Mouse (Mus musculus) embryonic facial prominence, embryonic 11.5 days (tissue): ENCODE data around the gene Bpifb4. TPM values are rescaled to one million over a fixed set of nuclear protein-coding genes. Genes with fewer than 3 reads are reported as not detected.

Experiments
- ATAC-seq: fragments of 200-750 bp; cut with Nextera tagmentation; replicated peaks from 2 replicates; pipeline ENCODE4 v1.8.0; 2017; ENCODE audit warnings: low read depth; ENCODE audit not compliant: insufficient number of reproducible peaks, low FRiP score, low TSS enrichment
- DNase-seq: peaks from one replicate; pipeline ENCODE4 v3.0.0-alpha.2; 2015; ENCODE audit warnings: low spot score
- H3K27ac ChIP-seq: fragments of 300-500 bp; sonication (generic); replicated peaks from 2 replicates; pipeline ENCODE4 v1.5.1; 2014; ENCODE audit warnings: mild to moderate bottlenecking, low read depth, low read length, control low read depth
- H3K27me3 ChIP-seq: fragments of 300-500 bp; sonication (generic); 2 replicates; pipeline ENCODE4 v1.6.1; 2014; ENCODE audit warnings: mild to moderate bottlenecking, low read length, moderate library complexity, mixed read lengths; ENCODE audit not compliant: control insufficient read depth, insufficient read depth
- H3K36me3 ChIP-seq: fragments of 300-500 bp; sonication (generic); replicated peaks from 2 replicates; pipeline ENCODE4 v1.6.1; 2014; ENCODE audit warnings: low read depth, mild to moderate bottlenecking, low read length, moderate library complexity, mixed read lengths; ENCODE audit not compliant: control insufficient read depth, insufficient read depth
- H3K4me1 ChIP-seq: fragments of 300-500 bp; sonication (generic); 2 replicates; pipeline ENCODE4 v1.6.1; 2014; ENCODE audit warnings: low read length, mixed read lengths; ENCODE audit not compliant: control insufficient read depth, insufficient read depth
- H3K4me2 ChIP-seq: fragments of 300-500 bp; sonication (generic); 2 replicates; pipeline ENCODE4 v1.6.1; 2014; ENCODE audit warnings: low read depth, mild to moderate bottlenecking, control low read depth, low read length, moderate library complexity
- H3K4me3 ChIP-seq: fragments of 300-500 bp; sonication (generic); 2 replicates; pipeline ENCODE4 v1.5.1; 2014; ENCODE audit warnings: low read depth, low read length, control low read depth
- H3K9ac ChIP-seq: fragments of 300-500 bp; sonication (generic); replicated peaks from 2 replicates; pipeline ENCODE4 v1.6.1; 2014; ENCODE audit warnings: mild to moderate bottlenecking, control low read depth, low read length
- H3K9me3 ChIP-seq: fragments of 300-500 bp; sonication (generic); replicated peaks from 2 replicates; pipeline ENCODE4 v1.6.1; 2016; ENCODE audit warnings: mild to moderate bottlenecking, low read length, inconsistent platforms, mixed read lengths; ENCODE audit not compliant: control insufficient read depth
- WGBS: fragments of 180-500 bp; shearing (Covaris S2); extraction: QIAGEN DNeasy Blood & Tissue Kit; methylation state at CpG from one replicate; pipeline ENCODE4 v1.1.7; 2014; 5-methylcytosine and 5-hydroxymethylcytosine counted together
- polyA plus RNA-seq: library from polyadenylated mRNA; unstranded; fragments of >200 nt; fragmentation: Nextera tagmentation; extraction: Ambion mirVana; gene quantifications from 2 replicates; pipeline ENCODE4 v1.2.1, GENCODE M21; 2014

Bpifb4 gene
- polyA plus RNA-seq, 1 experiment from 2014 or later = not detected

DNA sequence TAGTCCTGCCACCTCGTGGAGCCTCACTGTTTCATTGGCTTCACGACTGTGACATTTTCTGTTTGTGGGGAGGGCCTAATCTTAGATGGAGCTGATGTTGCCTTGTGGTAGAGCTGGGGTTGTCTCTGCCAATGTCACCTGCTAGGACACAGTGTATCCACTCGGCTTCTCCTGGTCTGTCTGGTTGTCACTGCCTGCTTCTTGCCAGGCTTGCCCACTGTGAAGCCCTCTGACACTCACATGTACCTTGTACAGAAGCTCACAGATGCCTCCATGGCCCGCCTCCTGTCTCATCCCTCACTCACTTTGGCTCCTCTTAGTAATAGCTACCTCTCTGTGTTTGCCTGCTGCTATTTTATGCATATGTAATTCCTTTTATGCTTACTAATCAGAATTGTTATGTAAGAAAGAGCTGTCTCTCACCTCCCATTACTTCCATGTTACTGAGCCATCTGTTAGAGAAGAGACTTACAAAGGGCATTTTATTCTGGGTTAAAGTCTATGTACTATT lies 24.9 kb downstream of the Bpifb4 start:
- Histone ChIP-seq H3K9me3 (no peaks in the 10 kb centered on the region), H3K4me2 (no peak overlapping the region), H3K4me3 (no peak overlapping the region), H3K27me3 (no peaks in the 10 kb centered on the region), H3K9ac (no peak overlapping the region), H3K36me3 (no peaks in the 10 kb centered on the region), H3K27ac (no peak overlapping the region), H3K4me1 (no peaks in the 10 kb centered on the region)
- ATAC-seq (no peak), DNase-seq (no peak)
- 72% methylated on average over 4 of the region's 4 CpGs for WGBS

DNA sequence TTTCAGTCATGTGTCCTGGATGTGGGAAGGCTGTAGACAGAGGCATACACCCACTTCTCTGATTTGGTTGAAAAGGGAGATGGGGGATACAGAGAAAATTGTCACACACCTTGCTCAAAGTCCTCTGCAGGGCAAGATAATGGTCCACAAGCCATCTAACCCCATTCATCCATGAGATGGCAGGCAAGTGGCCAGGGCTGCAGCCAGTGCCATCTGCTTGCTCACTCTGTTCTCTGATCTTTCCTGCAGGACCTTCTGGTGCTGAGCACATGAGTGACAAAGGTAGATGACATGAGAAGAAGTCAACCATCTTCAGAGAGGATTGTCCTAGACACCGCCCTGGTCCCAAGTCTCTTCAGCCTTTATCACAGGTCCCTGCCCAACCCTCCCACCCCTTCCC lies 25.3 kb downstream of the Bpifb4 start:
- no peaks in the 10 kb centered on the region for H3K4me1 ChIP-seq
- H3K4me3 ChIP-seq = no peak overlapping the region
- no peak overlapping the region for H3K4me2 ChIP-seq
- H3K36me3 ChIP-seq = no peaks in the 10 kb centered on the region
- H3K9me3 ChIP-seq = no peaks in the 10 kb centered on the region
- no peak overlapping the region for H3K9ac ChIP-seq
- DNase-seq = no peak
- 93% methylated on average over 1 of the region's 1 CpGs for WGBS
- no peaks in the 10 kb centered on the region for H3K27me3 ChIP-seq
- ATAC-seq = no peak
- no peak overlapping the region for H3K27ac ChIP-seq

GRCm38 (mm10) chr2:153970221-153970620 lies 32.2 kb downstream of the Bpifb4 start:
- no peaks in the 10 kb centered on the region for H3K36me3 ChIP-seq
- WGBS = 46% methylated on average over 5 of the region's 5 CpGs
- DNase-seq (peak; percentile 11), ATAC-seq (no peak)
- H3K27ac ChIP-seq = no peak overlapping the region
- H3K4me2 ChIP-seq = no peak overlapping the region
- H3K4me3 ChIP-seq = no peak overlapping the region
- no peaks in the 10 kb centered on the region for H3K9me3 ChIP-seq
- H3K27me3 ChIP-seq = no peaks in the 10 kb centered on the region
- H3K9ac ChIP-seq = no peak overlapping the region
- no peaks in the 10 kb centered on the region for H3K4me1 ChIP-seq

GRCm38 (mm10) chr2:153974582-153974981 lies 36.6 kb downstream of the Bpifb4 start, which contains the start of gene Bpifa6:
Bpifa6 (plus strand) TSS chr2:153974945.
- 58% methylated on average over 5 of the region's 5 CpGs for WGBS
- ATAC-seq (no peak), DNase-seq (peak; percentile 4)
- H3K36me3 ChIP-seq = no peaks in the 10 kb centered on the region
- H3K27ac ChIP-seq = no peak within 1 kb of the TSS
- no peaks in the 10 kb centered on the region for H3K4me1 ChIP-seq
- H3K4me3 ChIP-seq = no peak within 1 kb of the TSS
- H3K4me2 ChIP-seq = no peak within 1 kb of the TSS
- no peak within 1 kb of the TSS for H3K9ac ChIP-seq
- no peaks in the 10 kb centered on the region for H3K27me3 ChIP-seq
- no peaks in the 10 kb centered on the region for H3K9me3 ChIP-seq

GRCm38 (mm10) chr2:153995770-153996169 lies 57.8 kb downstream of the Bpifb4 start:
- no peak overlapping the region for H3K4me3 ChIP-seq
- H3K27me3 ChIP-seq = no peaks in the 10 kb centered on the region
- no peaks in the 10 kb centered on the region for H3K36me3 ChIP-seq
- H3K9me3 ChIP-seq = no peaks in the 10 kb centered on the region
- DNase-seq = peak; percentile 89
- 4% methylated on average over 6 of the region's 7 CpGs for WGBS
- no peaks in the 10 kb centered on the region for H3K4me1 ChIP-seq
- H3K4me2 ChIP-seq = no peak overlapping the region
- no peak overlapping the region for H3K27ac ChIP-seq
- H3K9ac ChIP-seq = no peak overlapping the region
- peak; percentile 79 for ATAC-seq

GRCm38 (mm10) chr2:154000501-154000900 lies 62.5 kb downstream of the Bpifb4 start:
- 76% methylated on average over 3 of the region's 3 CpGs for WGBS
- Histone ChIP-seq H3K27me3 (no peaks in the 10 kb centered on the region), H3K27ac (no peak overlapping the region), H3K4me2 (no peak overlapping the region), H3K4me3 (no peak overlapping the region), H3K36me3 (no peaks in the 10 kb centered on the region), H3K4me1 (no peaks in the 10 kb centered on the region), H3K9ac (no peak overlapping the region), H3K9me3 (no peaks in the 10 kb centered on the region)
- ATAC-seq = no peak
- no peak for DNase-seq

GRCm38 (mm10) chr2:154001056-154001455 lies 63.0 kb downstream of the Bpifb4 start:
- no peak overlapping the region for H3K27ac ChIP-seq
- H3K4me2 ChIP-seq = no peak overlapping the region
- H3K9ac ChIP-seq = no peak overlapping the region
- no peaks in the 10 kb centered on the region for H3K4me1 ChIP-seq
- ATAC-seq (no peak), DNase-seq (no peak)
- H3K27me3 ChIP-seq = no peaks in the 10 kb centered on the region
- no peak overlapping the region for H3K4me3 ChIP-seq
- no peaks in the 10 kb centered on the region for H3K36me3 ChIP-seq
- H3K9me3 ChIP-seq = no peaks in the 10 kb centered on the region

- no peaks in the 10 kb centered on the region for H3K9me3 ChIP-seq
- DNase-seq = no peak
- H3K4me3 ChIP-seq = no peak overlapping the region
- H3K4me2 ChIP-seq = no peak overlapping the region
- no peaks in the 10 kb centered on the region for H3K27me3 ChIP-seq
- no peak overlapping the region for H3K9ac ChIP-seq
- 63% methylated on average over 1 of the region's 1 CpGs for WGBS
- H3K36me3 ChIP-seq = no peaks in the 10 kb centered on the region
- no peaks in the 10 kb centered on the region for H3K4me1 ChIP-seq
- ATAC-seq = no peak
- H3K27ac ChIP-seq = no peak overlapping the region
These were observed 66.4 kb downstream of the Bpifb4 start for GRCm38 (mm10) chr2:154004456-154004855.
